Mouse (Mus musculus) heart, postnatal 4 days (tissue): Measurements from ENCODE around the gene Tra2b. TPM values are rescaled to one million over a fixed set of nuclear protein-coding genes. Genes with fewer than 3 reads are reported as not detected.
A peak's percentile ranks its signal among the peaks of the same experiment; 100 is the strongest.
"Not testable (repeated sequence)": the region's sequence is repeated elsewhere in the genome, so short reads cannot be mapped to it uniquely, and the experiment has no call there.

Experiments
- DNase-seq: peaks from one replicate; pipeline ENCODE4 v3.0.0; 2021
- total RNA-seq, 2 experiments: library from RNA; stranded (reverse); gene quantifications; 2 replicates each; pipeline ENCODE4 v1.2.3; 2021

Tra2b gene
- 100 to 1,000 TPM; 113 to 120 TPM for total RNA-seq

DNA sequence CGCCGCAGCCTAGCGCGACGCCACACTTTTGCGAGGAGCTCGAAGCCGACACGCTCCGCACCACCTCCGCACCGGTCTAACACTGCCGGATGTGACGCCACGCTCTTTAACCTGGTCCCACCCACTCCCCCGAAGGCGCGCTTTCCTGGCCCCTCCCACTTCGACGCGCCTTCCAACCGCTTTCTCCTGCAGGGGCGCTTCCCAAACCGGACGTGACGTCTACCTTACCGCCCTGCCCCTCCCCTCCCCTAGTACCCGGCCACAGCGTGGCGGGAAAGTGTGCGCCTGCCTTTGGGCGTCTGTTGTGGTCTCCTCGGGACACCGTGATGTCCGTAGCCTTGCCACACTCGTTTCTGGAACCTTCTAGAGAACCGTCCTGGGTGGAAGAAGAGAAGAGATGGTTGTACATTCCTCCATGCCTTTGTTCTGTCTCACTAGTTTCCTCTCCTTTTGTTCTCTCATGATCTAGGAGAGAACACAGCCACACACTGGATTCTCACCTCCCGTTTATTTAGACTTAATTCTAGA, at the start of gene Tra2b:
Gene Tra2b, minus strand, starts transcription at position 157 of the 528 bp plus-strand sequence.
- DNase-seq = peak; percentile 98

DNA sequence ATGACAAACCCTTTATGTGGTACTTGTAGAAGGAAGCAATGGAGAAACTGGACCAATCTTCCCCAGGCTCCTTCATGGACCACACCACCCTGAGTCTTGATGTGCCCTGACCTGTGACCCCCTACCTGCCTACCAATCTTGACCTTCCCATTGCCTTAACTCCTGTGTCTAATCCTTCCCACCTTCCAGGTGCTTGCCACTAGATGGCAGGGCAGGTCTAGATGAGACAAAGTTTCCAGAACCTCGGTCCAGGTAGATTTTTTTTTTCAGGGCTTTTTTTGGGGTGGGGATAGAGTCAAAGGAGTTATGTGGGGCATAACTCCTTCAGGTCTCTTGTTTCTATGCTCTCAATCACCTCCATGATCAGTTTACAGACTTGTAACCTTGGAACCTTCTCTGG, 44.8 kb upstream of the Tra2b start:
- peak; percentile 63 for DNase-seq

DNA sequence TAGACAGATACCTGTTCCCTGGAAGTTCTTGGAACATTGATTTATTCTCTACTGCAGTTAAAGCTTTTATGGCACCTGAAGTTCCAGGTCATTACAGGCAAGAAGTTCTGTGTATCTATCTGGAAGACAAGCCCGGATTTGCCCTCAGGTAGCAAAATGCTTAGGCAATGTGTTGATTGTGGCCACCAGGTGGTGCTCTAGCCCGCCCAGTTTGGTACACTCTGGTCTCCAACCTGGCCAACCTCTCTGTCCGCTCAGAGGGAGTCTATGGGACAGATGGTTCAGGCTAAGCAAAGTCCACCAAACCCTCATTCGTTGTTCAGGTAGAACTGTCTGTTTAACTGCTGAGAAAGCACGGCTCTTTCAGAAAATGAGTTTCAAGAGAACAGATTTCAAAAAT, 36.8 kb upstream of the Tra2b start:
- peak; percentile 83 for DNase-seq

DNA sequence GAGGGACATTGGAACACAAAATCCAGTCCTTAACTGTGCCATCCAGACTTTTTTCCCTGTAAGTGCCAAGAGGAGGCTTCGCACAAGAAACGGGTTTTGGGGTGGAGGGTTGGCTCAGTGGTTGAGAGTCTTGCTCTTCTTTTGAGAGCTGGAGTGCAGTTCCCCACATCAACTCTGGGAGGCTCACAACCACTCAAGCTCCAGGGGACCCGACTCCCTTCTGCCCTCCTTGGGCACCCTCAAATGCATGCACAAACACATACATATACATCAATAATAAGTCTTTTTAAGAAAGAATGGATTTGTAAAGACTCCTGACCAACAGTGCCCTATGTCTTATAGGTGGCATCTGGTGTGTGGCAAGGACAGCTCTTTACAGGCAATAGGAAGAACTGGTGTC, 35.6 kb upstream of the Tra2b start:
- no peak for DNase-seq

DNA sequence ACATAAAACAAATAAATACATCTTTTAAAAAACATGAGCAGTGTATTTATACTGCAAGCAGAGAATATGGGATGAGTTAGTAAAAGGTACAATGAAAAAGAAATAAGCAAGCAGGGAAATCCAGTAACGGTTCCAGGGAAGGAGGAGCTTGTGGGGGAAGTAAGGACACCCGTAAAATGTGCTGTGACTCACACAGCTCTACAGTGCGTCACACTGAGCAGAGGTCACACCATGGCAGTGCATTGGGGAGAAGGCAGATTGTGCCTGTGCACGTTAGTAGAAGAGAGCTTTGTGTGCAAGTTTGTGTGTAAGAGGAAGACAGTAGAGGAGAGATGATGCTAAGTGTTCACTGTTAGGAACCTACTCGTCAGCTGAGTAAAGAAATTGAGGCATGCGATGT, 31.1 kb upstream of the Tra2b start:
- no peak for DNase-seq

DNA sequence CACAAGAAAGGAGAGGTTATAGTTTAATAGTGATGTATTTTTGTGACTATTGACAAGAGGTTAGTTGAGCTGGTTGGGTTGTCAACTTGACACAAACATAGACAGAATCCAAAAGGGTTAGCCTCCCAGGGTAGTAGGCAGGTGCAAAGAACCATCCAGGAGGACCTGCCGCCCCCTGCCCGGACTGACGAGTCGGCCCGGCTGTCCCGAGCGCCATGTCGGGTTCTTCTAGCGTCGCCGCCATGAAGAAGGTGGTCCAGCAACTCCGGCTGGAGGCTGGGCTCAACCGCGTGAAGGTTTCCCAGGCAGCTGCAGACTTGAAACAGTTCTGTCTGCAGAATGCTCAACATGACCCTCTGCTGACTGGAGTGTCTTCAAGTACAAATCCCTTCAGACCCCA, 29.0 kb upstream of the Tra2b start:
- DNase-seq = not testable (repeated sequence)

DNA sequence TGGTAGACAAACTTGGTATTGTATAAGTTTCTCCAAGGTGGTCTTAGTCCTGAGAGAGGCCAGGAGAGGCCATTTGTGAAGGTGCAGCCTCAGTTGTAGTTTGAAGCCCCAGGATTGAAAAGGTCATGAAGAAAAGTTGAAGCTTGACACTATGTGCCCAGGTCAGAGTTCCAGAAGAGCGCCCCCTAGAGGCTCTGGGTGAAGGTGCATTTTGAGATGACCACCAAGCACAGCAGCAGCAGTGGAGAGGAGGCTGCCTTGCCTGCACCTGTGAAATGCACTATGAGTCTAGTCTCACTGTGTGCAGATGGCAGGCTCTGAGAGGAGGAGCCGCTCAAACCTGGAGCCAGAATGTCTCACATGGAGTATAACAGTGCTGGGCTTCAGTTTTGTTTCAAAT, 27.8 kb upstream of the Tra2b start:
- no peak for DNase-seq

DNA sequence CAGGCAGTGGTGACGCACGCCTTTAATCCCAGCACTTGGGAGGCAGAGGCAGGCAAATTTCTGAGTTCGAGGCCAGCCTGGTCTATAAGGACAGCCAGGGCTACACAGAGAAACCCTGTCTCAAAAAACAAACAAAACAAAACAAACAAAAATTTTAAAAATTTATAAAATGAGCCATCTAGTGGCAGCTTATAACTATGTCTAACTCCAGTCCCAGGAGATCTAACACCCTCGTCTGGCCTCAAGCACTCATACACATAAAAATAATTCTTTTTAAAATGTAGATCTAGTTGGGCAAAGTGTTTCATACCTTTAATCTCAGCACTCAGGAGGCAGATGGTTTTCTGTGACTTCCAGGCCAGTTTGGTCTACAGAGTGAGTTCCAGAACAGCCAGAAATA, 26.6 kb upstream of the Tra2b start:
- no peak for DNase-seq

DNA sequence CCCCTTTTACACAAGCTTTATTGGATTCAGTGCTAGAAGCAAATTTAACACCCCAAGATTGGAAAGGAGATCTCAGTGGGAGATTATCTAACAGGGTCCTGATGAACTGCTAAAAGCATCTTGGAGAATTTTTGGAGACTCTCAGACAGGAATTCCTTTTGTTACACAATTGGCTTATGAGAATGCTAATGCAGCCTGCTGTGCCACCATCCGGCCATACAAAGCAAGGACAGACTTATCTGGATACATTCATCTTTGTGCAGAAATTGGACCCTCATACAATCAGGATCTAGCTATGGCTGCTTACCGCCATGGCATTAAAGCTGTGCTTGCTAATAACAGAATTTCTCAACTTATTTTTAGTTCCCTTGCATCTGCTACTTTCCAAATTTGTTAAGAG, 23.8 kb upstream of the Tra2b start:
- no peak for DNase-seq

DNA sequence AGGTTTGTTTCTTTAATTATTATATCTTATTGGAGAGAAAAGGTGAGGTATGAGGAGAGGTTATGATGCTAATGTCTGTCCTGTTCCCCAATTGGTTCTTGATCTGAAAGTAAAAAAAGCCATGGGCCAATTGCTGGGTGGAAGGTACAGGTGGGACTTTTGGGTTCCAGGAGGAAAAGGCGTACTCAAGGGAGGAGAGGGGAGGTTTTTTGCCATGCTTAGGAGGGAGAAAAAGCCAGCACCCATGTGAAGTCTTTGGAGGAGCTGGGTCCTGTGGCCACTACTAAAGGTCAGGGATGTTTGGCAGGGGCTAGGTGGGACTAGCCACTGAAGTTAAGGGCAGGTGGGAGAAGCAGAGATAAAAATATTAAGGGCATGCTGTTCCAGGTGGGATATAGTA, 21.2 kb upstream of the Tra2b start:
- no peak for DNase-seq

DNA sequence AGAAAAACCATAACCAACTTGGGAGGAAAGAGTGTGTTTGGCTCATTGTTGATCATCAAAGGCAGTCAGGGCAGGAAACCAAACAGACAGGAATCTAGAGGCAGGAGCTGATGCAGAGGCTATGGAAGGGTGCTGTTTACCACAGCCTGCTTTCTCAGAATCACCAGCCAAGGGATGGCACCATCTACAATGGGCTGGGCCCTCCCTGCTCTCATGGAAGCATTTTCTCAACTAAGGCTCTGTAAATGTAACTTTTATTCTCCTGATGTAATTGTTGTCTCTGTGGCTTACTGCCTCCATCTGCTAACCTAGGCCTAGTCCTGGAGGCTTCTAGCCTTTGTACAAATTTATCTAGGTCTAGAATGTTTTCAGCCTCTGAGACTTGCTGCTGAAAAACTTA, 10.7 kb upstream of the Tra2b start:
- no peak for DNase-seq

DNA sequence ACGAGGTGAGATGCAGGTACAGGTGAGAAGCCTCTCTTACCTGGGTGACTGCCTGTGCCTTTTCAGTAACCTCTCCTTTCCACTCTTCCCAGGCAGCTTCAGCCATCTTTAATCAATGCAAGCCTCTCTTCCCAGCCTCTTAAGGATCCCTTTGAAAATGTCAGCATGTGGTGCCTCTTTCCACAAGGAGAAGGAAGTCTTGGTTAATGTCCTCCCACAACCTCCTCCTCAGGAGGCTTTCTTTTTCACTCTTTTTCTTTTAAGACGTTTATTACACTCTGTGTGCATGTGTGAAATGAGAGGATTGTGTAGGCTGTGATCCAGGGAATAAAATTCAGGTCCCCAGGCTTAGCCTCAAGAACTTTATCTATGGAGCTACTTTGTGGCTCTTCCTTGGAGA, 9.3 kb upstream of the Tra2b start:
- DNase-seq = no peak

DNA sequence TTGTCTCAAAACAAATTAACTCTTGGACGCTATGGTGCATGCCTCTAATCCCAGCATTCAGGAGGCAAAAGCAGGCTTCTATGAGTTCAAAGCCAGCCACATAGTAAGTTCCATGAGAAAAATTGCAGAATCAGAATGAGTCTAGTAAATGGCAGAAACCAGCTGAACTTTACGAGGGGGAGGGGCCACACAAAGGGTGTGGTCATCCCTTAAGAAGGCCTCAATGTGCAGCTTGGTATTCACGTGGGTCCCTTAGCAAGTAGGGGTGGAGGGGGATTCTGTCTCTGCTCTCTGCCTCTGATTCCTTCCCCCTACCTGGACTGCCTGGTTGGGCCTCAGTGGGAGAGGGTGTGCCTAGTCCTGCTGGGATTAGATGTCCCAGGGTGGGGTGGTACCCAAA, 4.7 kb upstream of the Tra2b start:
- DNase-seq = no peak

DNA sequence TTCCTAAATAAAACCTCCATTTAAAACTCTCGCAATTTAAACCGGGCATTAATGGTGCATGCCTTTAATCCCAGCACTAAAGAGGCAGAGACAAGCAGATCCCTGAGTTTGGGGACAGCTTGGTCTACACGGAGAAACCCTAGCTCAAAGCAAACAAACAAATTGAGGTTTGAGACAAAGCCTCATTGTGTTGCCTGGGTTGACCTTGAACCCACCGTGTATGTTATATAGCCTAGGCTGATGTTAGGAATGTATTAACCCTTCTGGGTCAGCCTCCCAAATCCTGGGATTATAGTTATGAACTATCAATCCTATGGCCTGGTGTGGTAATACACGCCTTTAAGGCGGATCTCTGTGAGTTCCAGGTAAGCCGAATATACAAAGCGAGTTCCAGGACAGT, 579 bp upstream of the Tra2b start:
- DNase-seq = no peak

DNA sequence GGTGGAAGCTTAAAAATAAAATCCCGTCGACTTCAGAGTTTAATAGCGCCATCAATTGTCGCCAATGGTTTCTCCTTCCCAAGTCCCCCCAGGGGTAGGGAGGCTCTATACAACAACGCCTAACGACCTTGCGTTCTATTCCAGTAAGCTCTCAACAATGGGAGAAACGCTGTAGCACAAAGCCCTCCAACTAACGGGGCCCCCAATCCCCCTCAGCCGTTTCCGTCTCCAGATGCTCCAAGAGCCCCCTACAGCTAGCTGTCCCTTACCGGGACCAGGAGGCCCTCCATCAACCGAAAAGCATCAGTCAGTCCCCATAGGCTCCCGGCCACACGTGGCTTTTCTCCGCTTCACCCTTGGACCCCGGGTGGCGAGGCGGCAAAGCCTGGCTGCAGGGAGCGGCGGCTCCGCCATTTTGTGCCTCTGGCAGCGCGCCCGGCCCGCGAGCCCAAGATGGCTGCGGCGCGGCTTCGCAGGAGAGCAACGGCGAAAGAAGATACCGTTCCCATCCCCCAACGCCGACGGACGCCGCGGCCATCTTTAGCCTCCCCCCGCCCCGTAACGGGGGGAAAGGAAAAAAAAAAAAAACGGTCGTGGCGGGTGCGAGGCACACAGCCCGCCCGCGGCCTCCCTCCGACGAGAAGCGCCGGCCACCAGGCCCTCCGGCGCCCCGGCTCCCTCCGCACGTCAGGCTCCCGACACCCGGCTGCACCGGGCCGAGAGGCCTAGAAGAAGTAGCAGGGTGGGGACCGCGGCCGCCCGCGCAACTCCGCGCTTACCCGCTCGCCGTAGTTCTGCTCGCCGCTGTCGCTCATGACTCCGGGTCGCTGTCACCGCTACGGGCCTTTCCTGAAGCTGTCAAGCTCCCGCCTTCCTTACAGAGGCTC, 600 bp downstream of the Tra2b start:
- peak; percentile 92 for DNase-seq

DNA sequence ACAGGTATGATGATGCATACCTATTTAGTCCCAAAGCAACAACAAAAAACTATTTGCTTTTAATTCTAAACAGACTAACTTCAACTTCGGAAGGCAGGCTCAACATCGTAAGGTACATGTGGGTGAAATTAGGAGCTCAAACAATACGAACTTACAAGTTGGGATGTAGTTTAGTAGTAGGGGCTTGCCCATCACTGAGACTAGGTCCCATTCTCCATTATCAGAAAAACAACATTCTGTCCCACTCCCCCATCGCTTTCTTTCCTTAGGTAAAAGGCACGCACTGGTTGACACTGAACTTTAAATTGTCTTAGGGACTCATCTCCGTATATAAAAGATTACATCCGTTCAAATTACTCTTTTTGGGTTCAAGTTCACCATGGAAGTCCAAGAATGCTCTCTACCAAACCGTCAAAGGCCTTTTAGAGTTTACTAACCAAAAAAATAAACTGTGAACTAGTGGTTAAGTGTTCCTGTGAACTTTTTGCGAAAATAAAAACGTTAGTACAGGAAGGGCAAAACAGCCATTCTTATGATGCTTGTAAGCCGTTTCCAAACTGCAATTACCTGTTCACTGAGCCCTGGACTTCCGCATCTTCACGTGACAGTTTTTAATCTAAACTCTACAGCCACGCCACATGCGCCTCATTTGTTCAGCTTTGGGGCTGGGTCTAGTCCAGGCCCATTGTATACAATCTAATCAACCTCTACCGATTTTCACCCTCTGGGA, 1.4 kb downstream of the Tra2b start:
- peak; percentile 14 for DNase-seq

DNA sequence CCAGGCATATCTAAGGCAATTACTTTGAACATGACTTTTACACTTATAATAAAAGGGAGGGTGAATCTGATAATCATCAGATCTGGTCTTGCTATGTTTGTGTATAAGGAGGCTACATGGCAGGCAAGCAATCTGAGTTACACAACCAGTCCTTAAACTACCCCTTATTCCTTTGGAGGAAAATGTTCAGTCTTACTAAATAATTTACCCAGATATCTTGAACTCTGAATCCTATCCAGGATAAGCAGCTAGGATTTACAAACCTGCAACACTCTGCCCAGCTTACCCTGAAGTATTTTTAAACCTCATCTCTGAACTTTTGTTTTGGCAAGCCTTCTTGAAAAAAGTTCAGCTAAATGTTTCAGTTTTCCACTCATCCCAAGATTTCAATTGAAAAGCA, 2.7 kb downstream of the Tra2b start:
- DNase-seq = no peak

DNA sequence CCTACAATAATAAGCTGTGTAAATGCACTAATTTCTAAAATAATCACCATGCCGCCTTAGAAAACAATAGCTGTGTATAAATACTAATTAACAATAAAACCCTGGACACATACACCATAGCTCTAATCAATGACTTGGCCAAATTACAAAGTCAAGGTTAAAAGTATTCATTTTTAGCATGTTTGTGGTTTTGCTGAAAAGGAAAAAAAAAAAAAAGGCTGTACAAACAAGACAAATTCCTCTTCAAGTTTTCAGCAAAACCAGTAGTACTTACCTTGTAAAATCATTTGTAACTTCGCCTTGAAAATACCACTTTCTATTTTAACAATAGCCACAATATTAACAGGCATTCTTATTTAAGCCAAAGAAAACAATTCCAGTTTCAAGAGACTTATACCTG, 4.2 kb downstream of the Tra2b start:
- DNase-seq = no peak

DNA sequence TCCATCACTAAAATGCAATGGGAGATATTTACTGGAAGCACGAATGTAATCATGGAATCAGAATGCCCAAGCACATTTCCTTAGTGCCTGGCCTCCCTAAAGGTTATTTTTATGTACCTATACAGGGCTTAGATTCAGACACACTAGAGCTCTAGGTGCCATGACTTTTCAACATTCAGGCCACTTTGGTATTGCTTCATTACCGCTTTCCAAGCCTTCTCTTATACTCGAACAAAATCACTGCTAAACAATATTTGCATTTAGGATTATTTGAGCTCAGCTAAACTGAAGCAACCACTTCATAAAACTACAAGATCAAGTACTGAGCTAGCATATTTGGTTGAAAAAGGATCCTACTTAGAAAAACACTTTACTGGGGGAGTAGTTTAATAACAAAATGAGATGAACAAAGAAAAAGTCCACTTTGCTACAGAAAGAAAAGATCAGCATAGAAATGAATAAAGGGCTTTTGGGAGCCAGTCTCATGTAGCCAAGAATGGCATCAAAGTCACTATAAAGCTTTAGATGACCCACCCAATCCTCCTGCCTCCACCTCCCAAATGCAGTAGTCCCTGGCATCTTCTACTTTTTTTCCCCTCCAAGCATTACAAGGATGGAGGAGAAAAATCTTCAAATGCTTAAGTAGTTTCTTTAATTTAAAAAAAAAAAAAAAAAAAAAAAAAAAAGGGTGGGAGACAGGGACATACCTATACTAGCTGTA, 5.2 kb downstream of the Tra2b start:
- no peak for DNase-seq

DNA sequence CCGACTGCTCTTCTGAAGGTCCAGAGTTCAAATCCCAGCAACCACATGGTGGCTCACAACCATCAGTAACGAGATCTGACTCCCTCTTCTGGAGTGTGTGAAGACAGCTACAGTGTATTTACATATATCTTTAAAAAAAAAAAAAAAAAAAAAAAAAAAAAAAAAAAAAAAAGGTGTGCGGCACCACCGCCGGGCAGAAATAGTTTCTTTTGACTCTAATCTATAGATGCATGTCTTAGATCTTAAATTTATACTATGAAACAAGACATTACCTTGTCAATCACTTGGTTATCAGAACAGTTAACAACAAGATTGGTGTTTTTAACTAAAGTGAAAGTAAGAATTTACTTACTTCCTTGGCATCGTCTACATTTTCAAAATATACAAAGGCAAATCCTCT, 13.6 kb downstream of the Tra2b start:
- not testable (repeated sequence) for DNase-seq

DNA sequence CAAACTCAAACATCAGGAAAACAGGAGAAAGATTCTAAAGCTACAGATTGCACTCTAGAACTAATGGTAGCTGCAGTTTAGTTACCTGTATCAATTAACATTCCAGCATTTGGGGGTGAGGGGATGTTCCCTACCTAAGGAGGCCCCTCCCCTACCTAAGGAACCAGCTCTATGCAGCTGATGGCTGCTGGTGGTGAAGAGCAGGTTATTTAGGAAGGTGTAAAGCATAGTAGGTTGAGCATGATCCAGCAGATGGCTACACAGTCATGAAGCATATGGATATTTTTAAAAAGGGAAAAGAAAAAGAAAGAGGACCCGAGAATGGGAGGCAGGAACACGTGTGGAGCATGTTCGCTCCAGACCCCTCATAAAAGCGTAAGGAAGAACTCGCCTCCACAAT, 15.5 kb downstream of the Tra2b start:
- DNase-seq = no peak

DNA sequence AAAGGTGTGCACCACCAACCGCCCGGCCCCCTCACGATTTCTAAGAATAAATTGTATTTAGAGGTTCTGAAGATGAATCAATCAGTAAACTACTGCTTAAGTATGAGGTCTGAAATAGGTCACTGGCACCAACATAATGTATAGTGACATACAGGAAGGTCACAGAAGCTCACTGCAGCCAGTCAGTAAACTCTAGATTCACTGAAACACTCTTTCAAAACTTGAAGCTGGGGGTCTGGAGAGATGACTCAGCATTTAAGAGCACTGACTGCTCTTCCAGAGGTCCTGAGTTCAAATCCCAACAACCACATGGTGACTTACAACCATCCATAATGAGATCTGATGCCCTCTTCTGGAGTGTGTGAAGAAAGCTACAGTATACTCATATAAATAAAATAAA, 16.1 kb downstream of the Tra2b start:
- no peak for DNase-seq

DNA sequence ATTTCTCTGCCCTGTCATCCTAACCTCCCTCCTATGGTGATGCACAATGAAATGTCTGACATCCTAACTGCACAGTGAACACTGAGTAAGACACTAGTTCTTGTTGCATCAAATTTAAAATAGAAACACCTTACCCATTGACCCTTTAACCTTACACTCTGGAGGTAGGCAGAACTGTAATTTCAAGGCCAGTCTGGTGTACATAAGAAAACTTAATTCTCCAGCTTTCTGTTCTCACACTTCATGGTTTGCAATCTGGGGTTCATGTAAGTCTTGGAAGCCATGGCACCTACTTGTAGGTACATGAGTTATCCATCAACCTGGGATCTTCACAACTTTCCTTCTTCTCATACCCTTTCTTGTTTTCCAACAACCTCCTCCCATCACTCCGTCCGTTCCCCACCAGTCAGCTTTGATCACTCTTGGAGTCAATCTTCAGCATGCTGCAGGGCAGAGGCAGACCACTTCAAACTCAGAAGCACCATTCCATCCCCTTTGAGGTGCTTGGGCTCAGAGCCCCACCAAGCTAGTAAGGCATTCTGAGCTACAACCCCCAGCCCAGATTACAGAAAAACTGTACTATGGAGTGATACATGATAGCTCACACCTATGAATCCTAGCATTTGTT, 23.5 kb downstream of the Tra2b start:
- DNase-seq = no peak
